Mouse (Mus musculus) neural tube, embryonic 13.5 days (tissue): ENCODE results near the gene Zc2hc1b. TPM values are rescaled to one million over a fixed set of nuclear protein-coding genes. Genes with fewer than 3 reads are reported as not detected.
A peak's percentile ranks its signal among the peaks of the same experiment; 100 is the strongest.

ENCODE experiments used
- ATAC-seq: fragments of 200-750 bp; cut with Nextera tagmentation; 2 replicates; pipeline ENCODE4 v1.8.0; 2017; ENCODE audit warnings: low read depth, mild to moderate bottlenecking, moderate TSS enrichment, moderate library complexity
- H3K27ac ChIP-seq: fragments of 300-500 bp; sonication (generic); replicated peaks from 2 replicates; pipeline ENCODE4 v1.5.1; 2015; ENCODE audit warnings: moderate library complexity, mild to moderate bottlenecking, inconsistent platforms
- H3K27me3 ChIP-seq: fragments of 300-500 bp; sonication (generic); 2 replicates; pipeline ENCODE4 v1.6.1; 2015; ENCODE audit warnings: mild to moderate bottlenecking, inconsistent platforms
- H3K36me3 ChIP-seq: fragments of 300-500 bp; sonication (generic); 2 replicates; pipeline ENCODE4 v1.6.1; 2015; ENCODE audit warnings: mild to moderate bottlenecking, inconsistent platforms
- H3K4me1 ChIP-seq: fragments of 300-500 bp; sonication (generic); replicated peaks from 2 replicates; pipeline ENCODE4 v1.6.1; 2015; ENCODE audit warnings: inconsistent platforms
- H3K4me2 ChIP-seq: fragments of 300-500 bp; sonication (generic); 2 replicates; pipeline ENCODE4 v1.6.1; 2015; ENCODE audit warnings: inconsistent platforms, mild to moderate bottlenecking, moderate library complexity
- H3K4me3 ChIP-seq: fragments of 300-500 bp; sonication (generic); 2 replicates; pipeline ENCODE4 v1.5.1; 2015; ENCODE audit warnings: mild to moderate bottlenecking, inconsistent platforms
- H3K9ac ChIP-seq: fragments of 300-500 bp; sonication (generic); 2 replicates; pipeline ENCODE4 v1.6.1; 2015; ENCODE audit warnings: moderate library complexity, mild to moderate bottlenecking, inconsistent platforms
- H3K9me3 ChIP-seq: fragments of 300-500 bp; sonication (generic); 2 replicates; pipeline ENCODE4 v1.6.1; 2016; ENCODE audit warnings: inconsistent platforms
- WGBS: fragments of 180-500 bp; shearing (Covaris S2); methylation state at CpG from one replicate; pipeline ENCODE4 v1.1.7; 2015; 5-methylcytosine and 5-hydroxymethylcytosine counted together
- polyA plus RNA-seq: library from polyadenylated mRNA; unstranded; fragments of >200 nt; fragmentation: Nextera tagmentation; extraction: Ambion mirVana; gene quantifications from 2 replicates; pipeline ENCODE4 v1.2.1, GENCODE M21; 2015

Zc2hc1b gene
- polyA plus RNA-seq, 1 experiment from 2014 or later: not detected

- H3K4me1 ChIP-seq: peaks cover 36% of the 10 kb centered on the region
- ATAC-seq: no peak
- WGBS: 45% methylated on average over 9 of the region's 9 CpGs
Measured at GRCm38 (mm10) chr10:13106909-13107624, 70.8 kb downstream of the Zc2hc1b start.

GRCm38 (mm10) chr10:13103838-13104237 is 74.0 kb downstream of the Zc2hc1b start:
- H3K27me3 ChIP-seq: no peaks in the 10 kb centered on the region
- H3K4me1 ChIP-seq: peaks cover 20% of the 10 kb centered on the region
- ATAC-seq: no peak
- no peak overlapping the region for H3K9ac ChIP-seq
- H3K4me2 ChIP-seq: no peak overlapping the region
- H3K9me3 ChIP-seq: no peaks in the 10 kb centered on the region
- H3K27ac ChIP-seq: no peak overlapping the region
- no peak overlapping the region for H3K4me3 ChIP-seq
- H3K36me3 ChIP-seq: no peaks in the 10 kb centered on the region
- WGBS: 74% methylated on average over 4 of the region's 4 CpGs

More at GRCm38 (mm10) chr10:13106909-13107624, 70.8 kb downstream of the Zc2hc1b start:
- no peaks in the 10 kb centered on the region for H3K9me3 ChIP-seq
- peak overlapping the region; percentile 11 for H3K27ac ChIP-seq
- no peak overlapping the region for H3K4me3 ChIP-seq
- no peak overlapping the region for H3K4me2 ChIP-seq
- H3K36me3 ChIP-seq: no peaks in the 10 kb centered on the region
- H3K27me3 ChIP-seq: no peaks in the 10 kb centered on the region
- H3K9ac ChIP-seq: no peak overlapping the region

GRCm38 (mm10) chr10:13102360-13102759 is 75.5 kb downstream of the Zc2hc1b start:
- Histone ChIP-seq H3K4me1 (peaks cover 6% of the 10 kb centered on the region; the same call in 1 of the 2 replicates), H3K4me3 (no peak overlapping the region), H3K27me3 (no peaks in the 10 kb centered on the region), H3K27ac (no peak overlapping the region), H3K4me2 (no peak overlapping the region), H3K9ac (no peak overlapping the region), H3K36me3 (no peaks in the 10 kb centered on the region), H3K9me3 (no peaks in the 10 kb centered on the region)
- WGBS: 73% methylated on average over 4 of the region's 4 CpGs
- no peak for ATAC-seq

GRCm38 (mm10) chr10:13100061-13100648 is 77.7 kb downstream of the Zc2hc1b start:
- H3K4me1 ChIP-seq: no peaks in the 10 kb centered on the region
- no peak overlapping the region for H3K9ac ChIP-seq
- no peak overlapping the region for H3K4me2 ChIP-seq
- no peaks in the 10 kb centered on the region for H3K9me3 ChIP-seq
- no peak for ATAC-seq
- WGBS: 83% methylated on average over 6 of the region's 6 CpGs
- no peaks in the 10 kb centered on the region for H3K36me3 ChIP-seq
- no peak overlapping the region for H3K4me3 ChIP-seq
- H3K27ac ChIP-seq: no peak overlapping the region
- no peaks in the 10 kb centered on the region for H3K27me3 ChIP-seq

Other genes starting within 250 kb of the Zc2hc1b start
- gene Stx11, start 213.7 kb downstream of the Zc2hc1b start, polyA plus RNA-seq: 4.1 and 4.4 TPM in 2 replicates
- gene Sf3b5, start 172.7 kb downstream of the Zc2hc1b start, polyA plus RNA-seq: 26.3 and 27.3 TPM in 2 replicates
- 35.6 and 52.3 TPM in 2 replicates for gene Plagl1, start 117.5 kb downstream of the Zc2hc1b start, polyA plus RNA-seq
- 37.9 and 51.4 TPM in 2 replicates for gene Ltv1, start 15.1 kb upstream of the Zc2hc1b start, polyA plus RNA-seq